Mouse (Mus musculus): ENCODE results near the gene Tha1. TPM values are rescaled to one million over a fixed set of nuclear protein-coding genes. Genes with fewer than 3 reads are reported as not detected.

The Tha1 gene
- polyA plus RNA-seq (2015; fragmentation: Nextera tagmentation; extraction: Ambion mirVana), result 4.7 and 5.0 TPM in 2 replicates

DNA sequence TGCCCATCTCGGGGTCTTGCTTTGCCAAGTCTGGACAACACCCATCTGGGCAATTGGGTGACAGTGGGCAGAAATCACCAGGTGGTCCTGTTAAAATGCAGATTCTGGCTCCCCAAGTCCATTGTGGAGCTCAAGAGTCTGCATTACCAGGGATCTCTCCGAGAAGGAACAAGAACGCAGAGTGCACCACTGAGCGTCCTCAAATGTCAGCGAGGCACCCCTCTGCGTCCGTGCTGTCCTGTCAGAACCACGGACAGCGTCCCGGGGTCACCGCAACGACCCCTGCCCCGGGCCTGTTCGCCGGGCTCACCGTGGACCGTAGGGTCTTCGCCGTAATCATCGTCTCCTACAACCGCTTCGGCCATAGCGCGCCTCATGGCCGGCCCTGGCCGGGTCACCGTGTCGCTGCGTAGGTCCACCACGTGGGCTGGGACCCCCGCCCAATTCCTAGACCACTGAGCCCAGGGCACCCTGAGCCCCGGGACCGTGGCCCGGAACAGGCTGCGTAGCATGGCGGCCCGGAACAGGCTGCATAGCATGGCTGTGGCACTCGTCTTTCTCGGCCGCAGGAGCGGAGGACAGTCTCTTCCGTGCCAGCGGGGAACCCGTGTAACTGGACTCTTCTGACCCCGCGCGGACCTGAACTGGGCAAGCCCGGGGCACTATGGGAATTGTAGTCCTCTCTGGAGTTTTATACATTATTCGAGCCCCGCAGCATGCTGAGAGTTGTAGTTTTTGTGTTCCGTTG lies at the start of gene Tha1:
TSS of gene Tha1 (minus strand) at position 621 of the 748 bp plus-strand sequence.
- peak within 1 kb of the TSS; percentile 69 for H3K9ac ChIP-seq (replicated peaks)
- no peaks in the 10 kb centered on the region; the same call in 1 of the 2 replicates for H3K27me3 ChIP-seq (replicated peaks)
- no peaks in the 10 kb centered on the region for H3K9me3 ChIP-seq (replicated peaks)
- H3K4me2 ChIP-seq, result peak within 1 kb of the TSS; percentile 98
- peaks cover 31% of the 10 kb centered on the region for H3K4me1 ChIP-seq
- H3K36me3 ChIP-seq, result no peaks in the 10 kb centered on the region
- 2% methylated on average over 51 of the region's 51 CpGs for WGBS
- H3K27ac ChIP-seq (replicated peaks), result peak within 1 kb of the TSS; percentile 42
- peak; percentile 78 for ATAC-seq (ENCODE audit: low FRiP score)
- peak within 1 kb of the TSS; percentile 67 for H3K4me3 ChIP-seq (replicated peaks)

DNA sequence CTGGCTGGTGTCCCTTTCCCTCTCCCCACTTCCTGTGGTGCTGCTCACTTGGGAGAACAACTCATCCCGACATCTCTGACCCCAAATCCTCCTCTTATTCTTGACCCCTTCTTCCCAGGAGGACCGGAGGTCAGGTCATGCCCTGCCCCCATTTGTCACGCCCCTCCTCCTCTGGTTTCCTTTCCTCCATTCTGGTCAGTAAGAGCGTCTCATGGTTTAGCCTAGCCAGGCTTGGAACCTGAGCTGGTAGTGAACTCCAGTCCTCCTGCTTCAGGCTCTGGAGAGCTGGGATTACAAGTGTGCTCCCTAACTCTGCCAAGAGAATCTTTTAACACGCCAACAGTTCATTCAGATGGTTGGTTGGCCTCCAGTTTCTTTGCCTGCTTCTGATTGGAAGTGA lies 45.9 kb upstream of the Tha1 start:
- H3K4me2 ChIP-seq, result no peak overlapping the region
- no peaks in the 10 kb centered on the region for H3K27me3 ChIP-seq (replicated peaks)
- H3K4me3 ChIP-seq (replicated peaks), result no peak overlapping the region
- no peaks in the 10 kb centered on the region for H3K9me3 ChIP-seq (replicated peaks)
- H3K27ac ChIP-seq (replicated peaks), result no peak overlapping the region
- no peaks in the 10 kb centered on the region for H3K36me3 ChIP-seq
- ATAC-seq (ENCODE audit: low FRiP score), result no peak
- WGBS, result 10% methylated on average over 5 of the region's 5 CpGs
- peaks cover 3% of the 10 kb centered on the region; the same call in 1 of the 2 replicates for H3K4me1 ChIP-seq
- no peak overlapping the region for H3K9ac ChIP-seq (replicated peaks)

DNA sequence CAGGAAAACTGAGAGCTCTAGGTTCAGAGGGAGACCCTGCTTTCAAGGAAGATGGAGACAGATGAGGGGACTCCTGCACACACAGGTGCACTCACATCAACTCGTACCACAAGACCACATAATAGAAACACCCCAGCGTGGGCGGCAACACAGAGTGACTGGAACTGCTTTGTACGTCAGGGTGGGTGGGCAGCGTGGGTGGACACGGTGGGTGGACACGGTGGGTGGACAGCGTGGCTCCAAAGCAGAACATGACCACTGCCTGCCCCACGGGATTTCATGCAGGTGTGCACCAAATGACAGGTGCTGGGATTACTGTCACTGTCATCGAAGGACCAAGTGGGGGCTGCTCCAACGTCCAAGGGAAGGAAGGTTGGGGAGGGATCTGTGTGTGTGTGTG lies 45.3 kb upstream of the Tha1 start:
- no peaks in the 10 kb centered on the region for H3K36me3 ChIP-seq
- ATAC-seq (ENCODE audit: low FRiP score), result no peak
- 79% methylated on average over 11 of the region's 11 CpGs for WGBS
- H3K4me2 ChIP-seq, result no peak overlapping the region
- H3K9ac ChIP-seq (replicated peaks), result no peak overlapping the region
- H3K4me1 ChIP-seq, result peaks cover 3% of the 10 kb centered on the region; the same call in 1 of the 2 replicates
- H3K4me3 ChIP-seq (replicated peaks), result no peak overlapping the region
- no peaks in the 10 kb centered on the region for H3K9me3 ChIP-seq (replicated peaks)
- no peaks in the 10 kb centered on the region for H3K27me3 ChIP-seq (replicated peaks)
- H3K27ac ChIP-seq (replicated peaks), result no peak overlapping the region

DNA sequence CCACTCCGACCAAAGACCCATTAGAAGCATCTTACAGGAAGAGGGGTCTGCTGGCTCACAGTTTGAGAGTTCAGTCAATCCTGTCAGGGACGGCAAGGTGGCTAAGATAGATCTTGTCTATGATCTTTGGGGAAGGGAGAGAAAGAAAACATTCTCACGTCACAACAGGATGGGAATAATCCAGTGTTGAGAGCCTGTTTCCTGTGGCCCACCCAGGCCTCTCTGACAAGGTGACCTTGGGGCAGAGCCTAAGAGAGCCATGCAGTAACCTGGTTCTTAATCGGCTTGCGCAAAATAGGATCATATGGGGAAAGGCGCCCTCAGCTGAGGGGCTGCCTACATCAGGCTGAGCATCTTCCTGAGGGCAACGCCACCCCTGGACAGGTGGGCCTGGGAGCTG lies 42.6 kb upstream of the Tha1 start:
- Histone ChIP-seq H3K4me3 (replicated peaks) (no peak overlapping the region), H3K27ac (replicated peaks) (no peak overlapping the region), H3K4me1 (peaks cover 3% of the 10 kb centered on the region; the same call in 1 of the 2 replicates), H3K27me3 (replicated peaks) (no peaks in the 10 kb centered on the region), H3K9ac (replicated peaks) (no peak overlapping the region), H3K9me3 (replicated peaks) (no peaks in the 10 kb centered on the region), H3K4me2 (no peak overlapping the region), H3K36me3 (no peaks in the 10 kb centered on the region)
- ATAC-seq (ENCODE audit: low FRiP score), result no peak
- 96% methylated on average over 7 of the region's 7 CpGs for WGBS

DNA sequence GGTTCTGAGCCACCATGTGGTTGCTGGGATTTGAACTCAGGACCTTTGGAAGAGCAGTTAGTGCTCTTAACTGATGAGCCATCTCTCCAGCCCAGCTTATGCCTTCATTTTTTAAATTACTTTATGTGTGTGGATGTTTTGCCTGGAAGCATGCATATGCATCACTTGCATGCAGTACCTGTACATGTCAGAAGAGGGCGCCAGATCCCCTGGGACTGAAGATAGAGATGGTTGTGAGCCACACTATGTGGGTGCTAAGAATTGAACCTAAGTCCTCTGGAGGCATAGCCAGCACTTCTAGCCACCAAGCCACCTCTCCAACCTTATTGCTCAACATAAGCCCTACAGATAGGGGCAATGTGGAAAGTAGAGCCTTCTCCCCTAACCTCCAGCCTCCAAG lies 42.1 kb upstream of the Tha1 start:
- Histone ChIP-seq H3K4me3 (replicated peaks) (no peak overlapping the region), H3K27me3 (replicated peaks) (no peaks in the 10 kb centered on the region), H3K9ac (replicated peaks) (no peak overlapping the region), H3K36me3 (no peaks in the 10 kb centered on the region), H3K4me1 (peaks cover 3% of the 10 kb centered on the region; the same call in 1 of the 2 replicates), H3K27ac (replicated peaks) (no peak overlapping the region), H3K4me2 (no peak overlapping the region), H3K9me3 (replicated peaks) (no peaks in the 10 kb centered on the region)
- no peak for ATAC-seq (ENCODE audit: low FRiP score)
- 47% methylated on average over 1 of the region's 1 CpGs for WGBS

DNA sequence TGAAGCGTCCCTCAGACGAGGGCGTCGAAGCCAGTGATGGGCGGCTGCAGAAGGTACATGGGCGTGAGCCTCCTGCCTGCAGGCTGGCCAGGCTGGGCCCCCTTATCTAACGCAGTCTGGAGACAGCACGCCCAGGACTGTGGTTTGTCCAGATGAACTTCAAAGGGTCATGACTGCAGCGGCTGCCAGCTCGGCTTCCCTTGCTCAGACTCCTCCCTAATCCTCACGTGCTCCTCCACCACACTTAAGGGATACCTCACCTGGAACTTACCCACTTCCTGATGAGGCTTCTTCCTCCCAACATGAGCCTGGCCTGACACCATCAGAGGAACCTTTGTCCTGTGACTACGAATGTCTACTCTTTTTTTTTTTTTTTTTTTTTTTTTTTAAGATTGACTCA lies 41.2 kb upstream of the Tha1 start:
- H3K4me2 ChIP-seq, result no peak overlapping the region
- H3K9me3 ChIP-seq (replicated peaks), result no peaks in the 10 kb centered on the region
- WGBS, result 80% methylated on average over 12 of the region's 12 CpGs
- H3K27me3 ChIP-seq (replicated peaks), result no peaks in the 10 kb centered on the region
- H3K27ac ChIP-seq (replicated peaks), result no peak overlapping the region
- H3K36me3 ChIP-seq, result no peaks in the 10 kb centered on the region
- ATAC-seq (ENCODE audit: low FRiP score), result no peak
- H3K9ac ChIP-seq (replicated peaks), result no peak overlapping the region
- no peak overlapping the region for H3K4me3 ChIP-seq (replicated peaks)
- H3K4me1 ChIP-seq, result peaks cover 3% of the 10 kb centered on the region; the same call in 1 of the 2 replicates

DNA sequence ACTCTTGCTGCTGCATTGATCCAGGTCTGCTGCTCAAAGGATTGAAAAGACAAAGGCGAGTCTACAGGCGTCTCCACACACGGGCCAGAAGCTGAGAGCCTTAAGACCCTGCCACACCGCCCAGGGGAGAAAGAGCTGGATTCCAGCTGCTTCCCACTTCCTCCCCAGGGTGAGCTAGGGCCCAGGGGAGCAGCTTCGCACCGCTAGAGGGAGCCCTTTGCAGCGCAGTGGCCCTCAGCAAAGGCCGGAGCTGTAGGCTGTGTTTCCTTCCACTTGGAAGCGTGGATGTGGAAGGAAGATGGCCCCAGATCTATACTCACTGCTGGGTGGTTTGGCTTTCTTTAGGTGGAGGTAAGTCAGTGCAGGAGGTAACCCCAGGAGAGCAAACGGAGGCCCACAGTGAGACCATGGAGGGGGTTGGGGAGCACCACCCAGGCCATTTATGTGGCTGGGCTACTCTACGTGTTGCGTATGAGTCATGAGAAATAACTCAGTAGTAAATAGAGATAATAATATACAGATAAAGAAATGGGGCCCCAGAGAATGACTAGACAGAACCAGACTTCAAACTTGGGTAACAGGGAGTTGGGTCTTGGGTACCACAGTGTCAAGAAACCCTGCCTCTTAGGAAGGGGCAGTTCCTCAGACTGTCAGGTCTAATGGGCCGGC lies 39.5 kb upstream of the Tha1 start:
- H3K9me3 ChIP-seq (replicated peaks), result no peaks in the 10 kb centered on the region
- H3K4me2 ChIP-seq, result peak overlapping the region; percentile 29; the same call in 1 of the 2 replicates
- no peak overlapping the region for H3K27ac ChIP-seq (replicated peaks)
- H3K4me3 ChIP-seq (replicated peaks), result no peak overlapping the region
- no peaks in the 10 kb centered on the region for H3K36me3 ChIP-seq
- 34% methylated on average over 13 of the region's 13 CpGs for WGBS
- H3K9ac ChIP-seq (replicated peaks), result no peak overlapping the region
- ATAC-seq (ENCODE audit: low FRiP score), result no peak
- H3K27me3 ChIP-seq (replicated peaks), result no peaks in the 10 kb centered on the region
- H3K4me1 ChIP-seq, result no peaks in the 10 kb centered on the region; the same call in 1 of the 2 replicates

DNA sequence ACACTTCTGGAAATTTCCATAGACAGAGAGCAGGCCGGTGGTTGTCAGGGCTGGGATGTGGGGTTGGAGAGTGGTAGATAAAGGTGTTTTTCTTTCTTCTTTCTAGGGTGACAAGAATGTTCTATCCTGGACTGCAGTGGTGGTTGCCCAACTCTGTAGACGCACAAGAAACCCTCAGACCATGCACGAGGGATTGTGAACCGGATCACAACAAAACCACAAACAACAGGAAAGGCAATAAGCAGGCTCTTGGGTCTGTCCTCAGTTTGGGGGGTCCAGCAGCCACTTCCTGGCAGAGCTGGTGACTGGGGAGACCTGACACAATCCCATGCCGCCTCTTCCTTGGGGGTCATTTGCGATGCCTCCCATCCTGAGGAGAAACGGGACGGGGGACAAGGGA lies 36.1 kb upstream of the Tha1 start:
- Histone ChIP-seq H3K4me1 (peaks cover 4% of the 10 kb centered on the region), H3K9me3 (replicated peaks) (no peaks in the 10 kb centered on the region), H3K9ac (replicated peaks) (no peak overlapping the region), H3K36me3 (no peaks in the 10 kb centered on the region), H3K27me3 (replicated peaks) (no peaks in the 10 kb centered on the region), H3K4me3 (replicated peaks) (no peak overlapping the region), H3K27ac (replicated peaks) (no peak overlapping the region), H3K4me2 (no peak overlapping the region)
- 91% methylated on average over 8 of the region's 8 CpGs for WGBS
- ATAC-seq (ENCODE audit: low FRiP score), result no peak

DNA sequence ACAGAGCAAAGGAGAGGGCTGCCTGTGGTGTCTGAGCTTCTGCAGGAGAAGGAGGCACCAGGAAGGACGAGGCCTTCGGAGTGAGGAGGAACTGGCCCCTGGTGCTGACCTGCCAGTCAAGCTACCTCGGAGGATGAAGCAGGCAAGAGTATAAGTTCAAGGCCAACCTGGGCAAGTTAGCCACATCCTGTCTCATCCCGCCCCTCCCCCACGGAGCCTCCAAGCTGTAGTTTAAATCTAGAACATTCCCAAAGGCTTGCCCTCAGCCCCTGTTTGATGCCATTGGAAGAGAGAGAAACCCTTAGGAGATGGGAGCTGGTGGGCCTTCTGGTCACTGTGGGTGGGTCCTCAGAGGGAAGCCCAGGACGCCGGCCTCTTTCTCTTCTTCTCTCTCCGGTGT lies 31.2 kb upstream of the Tha1 start:
- H3K4me2 ChIP-seq, result no peak overlapping the region
- 90% methylated on average over 8 of the region's 8 CpGs for WGBS
- H3K27ac ChIP-seq (replicated peaks), result no peak overlapping the region
- ATAC-seq (ENCODE audit: low FRiP score), result no peak
- no peaks in the 10 kb centered on the region for H3K27me3 ChIP-seq (replicated peaks)
- no peaks in the 10 kb centered on the region for H3K36me3 ChIP-seq
- H3K4me1 ChIP-seq, result peaks cover 4% of the 10 kb centered on the region
- no peaks in the 10 kb centered on the region for H3K9me3 ChIP-seq (replicated peaks)
- H3K4me3 ChIP-seq (replicated peaks), result no peak overlapping the region
- no peak overlapping the region for H3K9ac ChIP-seq (replicated peaks)

DNA sequence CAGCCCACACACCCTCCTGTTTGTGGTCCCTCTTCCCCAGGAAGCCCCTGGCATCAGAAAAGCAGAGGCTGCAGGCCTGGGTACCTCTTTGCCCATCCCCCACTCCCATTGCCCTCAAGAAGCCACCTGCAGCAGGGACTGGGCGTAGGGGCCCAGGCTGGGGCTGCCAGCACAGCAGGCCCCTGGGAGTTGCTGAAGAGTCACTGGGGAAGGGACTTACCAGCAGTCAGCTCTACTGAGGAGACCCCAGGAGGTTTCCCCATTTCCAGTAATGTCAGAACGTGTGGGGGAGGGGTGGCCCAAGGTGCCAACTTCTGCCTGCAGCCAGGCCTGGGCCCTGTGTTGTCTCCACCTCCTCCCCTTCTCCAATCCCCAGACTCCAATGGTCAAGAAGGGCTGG lies 29.0 kb upstream of the Tha1 start:
- H3K36me3 ChIP-seq, result no peaks in the 10 kb centered on the region
- H3K9ac ChIP-seq (replicated peaks), result no peak overlapping the region
- 80% methylated on average over 2 of the region's 2 CpGs for WGBS
- no peak overlapping the region for H3K4me3 ChIP-seq (replicated peaks)
- no peak overlapping the region for H3K4me2 ChIP-seq
- no peak overlapping the region for H3K27ac ChIP-seq (replicated peaks)
- no peak for ATAC-seq (ENCODE audit: low FRiP score)
- H3K9me3 ChIP-seq (replicated peaks), result no peaks in the 10 kb centered on the region
- H3K27me3 ChIP-seq (replicated peaks), result no peaks in the 10 kb centered on the region
- peaks cover 3% of the 10 kb centered on the region for H3K4me1 ChIP-seq

DNA sequence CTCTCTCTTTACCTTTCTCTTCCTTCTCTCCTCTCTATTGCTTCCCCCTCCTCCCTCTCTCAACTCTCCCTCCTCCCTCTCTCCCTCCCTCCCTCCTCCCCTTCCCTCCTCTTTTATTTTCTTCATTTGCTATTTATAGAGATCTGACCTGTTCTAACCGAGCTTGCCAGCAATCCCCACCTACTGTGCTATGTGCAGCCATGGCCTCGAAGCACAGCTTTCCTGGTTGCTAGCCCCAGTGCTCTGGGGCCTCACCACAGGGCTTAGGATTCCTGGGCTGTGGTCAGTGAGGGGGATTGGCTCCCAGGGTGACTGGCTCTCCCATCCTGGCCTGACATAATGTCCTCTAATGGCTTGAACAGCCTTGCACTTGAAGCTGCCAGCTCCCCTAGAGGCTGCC lies 23.3 kb upstream of the Tha1 start:
- Histone ChIP-seq H3K27me3 (replicated peaks) (peaks cover 29% of the 10 kb centered on the region), H3K9me3 (replicated peaks) (no peaks in the 10 kb centered on the region), H3K9ac (replicated peaks) (no peak overlapping the region), H3K4me1 (no peaks in the 10 kb centered on the region), H3K4me2 (no peak overlapping the region), H3K27ac (replicated peaks) (no peak overlapping the region), H3K4me3 (replicated peaks) (no peak overlapping the region), H3K36me3 (no peaks in the 10 kb centered on the region)
- no peak for ATAC-seq (ENCODE audit: low FRiP score)
- WGBS, result 41% methylated on average over 2 of the region's 2 CpGs

DNA sequence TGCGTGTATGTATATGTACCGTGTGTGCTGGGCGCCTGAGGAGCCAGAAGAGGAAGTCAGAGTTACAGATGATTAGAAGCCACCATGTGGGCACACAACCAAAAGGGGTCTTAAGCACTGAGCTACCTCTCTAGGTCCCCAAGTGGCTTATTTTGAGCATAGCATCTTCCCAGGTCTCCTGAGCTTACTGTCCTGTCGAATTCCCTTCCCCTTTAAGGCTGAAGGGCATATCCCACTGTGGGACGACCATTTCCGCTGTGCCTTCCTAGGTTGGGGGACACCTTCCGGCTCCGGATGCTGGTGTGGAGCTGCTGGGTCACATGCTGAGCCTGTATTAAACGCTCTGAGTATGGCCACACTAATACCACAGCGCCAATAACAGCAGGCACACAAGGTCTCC lies 21.4 kb upstream of the Tha1 start:
- no peak overlapping the region for H3K4me3 ChIP-seq (replicated peaks)
- no peak overlapping the region for H3K27ac ChIP-seq (replicated peaks)
- H3K36me3 ChIP-seq, result no peaks in the 10 kb centered on the region
- peaks cover 15% of the 10 kb centered on the region for H3K4me1 ChIP-seq
- WGBS, result 65% methylated on average over 10 of the region's 10 CpGs
- no peak for ATAC-seq (ENCODE audit: low FRiP score)
- H3K4me2 ChIP-seq, result no peak overlapping the region
- no peaks in the 10 kb centered on the region for H3K9me3 ChIP-seq (replicated peaks)
- H3K27me3 ChIP-seq (replicated peaks), result peaks cover 32% of the 10 kb centered on the region
- no peak overlapping the region for H3K9ac ChIP-seq (replicated peaks)

Measured in neural tube, embryonic 15.5 days (tissue).